Mouse (Mus musculus): ENCODE data around the gene Elmsan1. TPM values are rescaled to one million over a fixed set of nuclear protein-coding genes. Genes with fewer than 3 reads are reported as not detected.

Gene Elmsan1
- polyA plus RNA-seq, 1 experiment from 2014 or later: 13.2 TPM

- ATAC-seq (ENCODE audit: insufficient number of reproducible peaks, low FRiP score, low TSS enrichment, low read depth): no peak
- no peaks in the 10 kb centered on the region for H3K36me3 ChIP-seq
- no peak overlapping the region for H3K9ac ChIP-seq
- no peak overlapping the region for H3K27ac ChIP-seq
- no peak overlapping the region for H3K4me3 ChIP-seq
- 36% methylated on average over 13 of the region's 15 CpGs for WGBS
- H3K4me1 ChIP-seq: peaks cover 88% of the 10 kb centered on the region
- H3K4me2 ChIP-seq: peak overlapping the region; percentile 21; the same call in 1 of the 2 replicates
- no peaks in the 10 kb centered on the region for H3K27me3 ChIP-seq
- H3K9me3 ChIP-seq: no peaks in the 10 kb centered on the region
Observed at GRCm38 (mm10) chr12:84190151-84190820, 28.4 kb downstream of the Elmsan1 start.

GRCm38 (mm10) chr12:84188881-84189444 lies 29.7 kb downstream of the Elmsan1 start:
- Histone ChIP-seq H3K9me3 (no peaks in the 10 kb centered on the region), H3K9ac (no peak overlapping the region), H3K4me2 (0 out of 2 replicates have a peak overlapping the region, but pooled peaks have one; percentile 14), H3K27ac (peak overlapping the region; percentile 75; the same call in 1 of the 2 replicates), H3K27me3 (no peaks in the 10 kb centered on the region), H3K36me3 (no peaks in the 10 kb centered on the region), H3K4me1 (peaks cover 86% of the 10 kb centered on the region), H3K4me3 (no peak overlapping the region)
- no peak for ATAC-seq (ENCODE audit: insufficient number of reproducible peaks, low FRiP score, low TSS enrichment, low read depth)
- WGBS: 50% methylated on average over 14 of the region's 14 CpGs

- Histone ChIP-seq H3K9me3 (no peaks in the 10 kb centered on the region), H3K36me3 (no peaks in the 10 kb centered on the region), H3K4me1 (peaks cover 85% of the 10 kb centered on the region), H3K4me2 (peak overlapping the region; percentile 24; the same call in 1 of the 2 replicates), H3K9ac (no peak overlapping the region), H3K4me3 (no peak overlapping the region), H3K27me3 (no peaks in the 10 kb centered on the region), H3K27ac (peak overlapping the region; percentile 75)
- ATAC-seq (ENCODE audit: insufficient number of reproducible peaks, low FRiP score, low TSS enrichment, low read depth): peak; percentile 50; the same call in 1 of the 2 replicates
- WGBS: 35% methylated on average over 15 of the region's 15 CpGs
Observed at GRCm38 (mm10) chr12:84187752-84188601, 30.7 kb downstream of the Elmsan1 start.

GRCm38 (mm10) chr12:84186950-84187349 lies 31.7 kb downstream of the Elmsan1 start:
- Histone ChIP-seq H3K9me3 (no peaks in the 10 kb centered on the region), H3K4me1 (peaks cover 77% of the 10 kb centered on the region), H3K27me3 (no peaks in the 10 kb centered on the region), H3K27ac (peak overlapping the region; percentile 75), H3K4me3 (no peak overlapping the region), H3K36me3 (no peaks in the 10 kb centered on the region), H3K9ac (no peak overlapping the region), H3K4me2 (no peak overlapping the region)
- 58% methylated on average over 5 of the region's 5 CpGs for WGBS
- no peak for ATAC-seq (ENCODE audit: insufficient number of reproducible peaks, low FRiP score, low TSS enrichment, low read depth)

GRCm38 (mm10) chr12:84186536-84186935 lies 32.1 kb downstream of the Elmsan1 start:
- H3K4me1 ChIP-seq: peaks cover 77% of the 10 kb centered on the region
- no peak for ATAC-seq (ENCODE audit: insufficient number of reproducible peaks, low FRiP score, low TSS enrichment, low read depth)
- no peak overlapping the region for H3K4me3 ChIP-seq
- H3K27ac ChIP-seq: peak overlapping the region; percentile 75; the same call in 1 of the 2 replicates
- no peaks in the 10 kb centered on the region for H3K9me3 ChIP-seq
- H3K36me3 ChIP-seq: no peaks in the 10 kb centered on the region
- no peak overlapping the region for H3K9ac ChIP-seq
- H3K27me3 ChIP-seq: no peaks in the 10 kb centered on the region
- no peak overlapping the region for H3K4me2 ChIP-seq
- 81% methylated on average over 3 of the region's 3 CpGs for WGBS

- WGBS: 52% methylated on average over 6 of the region's 6 CpGs
- H3K4me1 ChIP-seq: peaks cover 77% of the 10 kb centered on the region
- H3K9me3 ChIP-seq: no peaks in the 10 kb centered on the region
Observed at GRCm38 (mm10) chr12:84185547-84185946, 33.1 kb downstream of the Elmsan1 start.

GRCm38 (mm10) chr12:84184979-84185378 lies 33.7 kb downstream of the Elmsan1 start:
- H3K9me3 ChIP-seq: no peaks in the 10 kb centered on the region
- WGBS: 67% methylated on average over 5 of the region's 5 CpGs
- no peak overlapping the region for H3K4me3 ChIP-seq
- H3K4me2 ChIP-seq: no peak overlapping the region
- H3K27me3 ChIP-seq: no peaks in the 10 kb centered on the region
- no peaks in the 10 kb centered on the region for H3K36me3 ChIP-seq
- H3K27ac ChIP-seq: no peak overlapping the region
- no peak for ATAC-seq (ENCODE audit: insufficient number of reproducible peaks, low FRiP score, low TSS enrichment, low read depth)
- H3K4me1 ChIP-seq: peaks cover 77% of the 10 kb centered on the region
- H3K9ac ChIP-seq: no peak overlapping the region

More at GRCm38 (mm10) chr12:84185547-84185946, 33.1 kb downstream of the Elmsan1 start:
- H3K9ac ChIP-seq: no peak overlapping the region
- H3K36me3 ChIP-seq: no peaks in the 10 kb centered on the region
- no peak overlapping the region for H3K27ac ChIP-seq
- ATAC-seq (ENCODE audit: insufficient number of reproducible peaks, low FRiP score, low TSS enrichment, low read depth): no peak
- H3K27me3 ChIP-seq: no peaks in the 10 kb centered on the region
- H3K4me3 ChIP-seq: no peak overlapping the region
- no peak overlapping the region for H3K4me2 ChIP-seq

- Histone ChIP-seq H3K9ac (0 out of 2 replicates have a peak overlapping the region, but pooled peaks have one; percentile 7), H3K4me3 (no peak overlapping the region), H3K36me3 (no peaks in the 10 kb centered on the region), H3K9me3 (no peaks in the 10 kb centered on the region), H3K4me2 (no peak overlapping the region), H3K4me1 (peaks cover 75% of the 10 kb centered on the region), H3K27me3 (no peaks in the 10 kb centered on the region), H3K27ac (peak overlapping the region; percentile 67; the same call in 1 of the 2 replicates)
- ATAC-seq (ENCODE audit: insufficient number of reproducible peaks, low FRiP score, low TSS enrichment, low read depth): no peak
- WGBS: 56% methylated on average over 6 of the region's 6 CpGs
Observed at GRCm38 (mm10) chr12:84181999-84182398, 36.7 kb downstream of the Elmsan1 start.

- ATAC-seq (ENCODE audit: insufficient number of reproducible peaks, low FRiP score, low TSS enrichment, low read depth): peak; percentile 69
- H3K4me3 ChIP-seq: no peak overlapping the region
- 45% methylated on average over 8 of the region's 8 CpGs for WGBS
- no peaks in the 10 kb centered on the region for H3K9me3 ChIP-seq
- 0 out of 2 replicates have a peak overlapping the region, but pooled peaks have one; percentile 10 for H3K4me2 ChIP-seq
- H3K4me1 ChIP-seq: peaks cover 76% of the 10 kb centered on the region
- no peaks in the 10 kb centered on the region for H3K36me3 ChIP-seq
- no peaks in the 10 kb centered on the region for H3K27me3 ChIP-seq
- no peak overlapping the region for H3K9ac ChIP-seq
- H3K27ac ChIP-seq: peak overlapping the region; percentile 67
Observed at GRCm38 (mm10) chr12:84180701-84181435, 37.8 kb downstream of the Elmsan1 start.

GRCm38 (mm10) chr12:84180090-84180489 lies 38.6 kb downstream of the Elmsan1 start:
- Histone ChIP-seq H3K4me1 (peaks cover 76% of the 10 kb centered on the region), H3K27ac (peak overlapping the region; percentile 67; the same call in 1 of the 2 replicates), H3K27me3 (no peaks in the 10 kb centered on the region), H3K9ac (no peak overlapping the region), H3K36me3 (no peaks in the 10 kb centered on the region), H3K9me3 (no peaks in the 10 kb centered on the region), H3K4me2 (no peak overlapping the region), H3K4me3 (no peak overlapping the region)
- 64% methylated on average over 3 of the region's 3 CpGs for WGBS
- no peak for ATAC-seq (ENCODE audit: insufficient number of reproducible peaks, low FRiP score, low TSS enrichment, low read depth)
